Mouse (Mus musculus) macrophage (primary cell): ENCODE results near the gene Cacna1i. TPM values are rescaled to one million over a fixed set of nuclear protein-coding genes. Genes with fewer than 3 reads are reported as not detected.

Experiments
- H3K27ac ChIP-seq: fragments of 350-480 bp; formaldehyde crosslinking; 2 replicates; pipeline ENCODE4 v1.9.0; 2021
- H3K36me3 ChIP-seq: fragments of 350-480 bp; formaldehyde crosslinking; 2 replicates; pipeline ENCODE4 v1.9.0; 2021; ENCODE audit errors: inconsistent target
- H3K4me3 ChIP-seq: fragments of 350-480 bp; formaldehyde crosslinking; 2 replicates; pipeline ENCODE4 v1.9.0; 2021; ENCODE audit errors: inconsistent target
- H3K79me2 ChIP-seq: fragments of 350-480 bp; formaldehyde crosslinking; 2 replicates; pipeline ENCODE4 v1.9.0; 2021; ENCODE audit errors: inconsistent target
- WGBS: methylation state at CpG from one replicate; pipeline ENCODE4 v1.1.7; 2026; ENCODE audit warnings: inconsistent platforms; ENCODE audit not compliant: missing documents; 5-methylcytosine and 5-hydroxymethylcytosine counted together
- polyA plus RNA-seq: library from polyadenylated mRNA; stranded (reverse); fragments of 250-400 nt; gene quantifications from 3 replicates; pipeline ENCODE4 v1.2.4, GENCODE M21; 2018; ENCODE audit warnings: inconsistent platforms

The Cacna1i gene
- polyA plus RNA-seq, 1 experiment from 2014 or later = not detected

- 74% methylated on average over 2 of the region's 2 CpGs for WGBS
- Histone ChIP-seq H3K36me3 (no peaks in the 10 kb centered on the region), H3K4me3 (no peak overlapping the region), H3K79me2 (no peaks in the 10 kb centered on the region), H3K27ac (no peak overlapping the region)
These were observed 131.1 kb downstream of the Cacna1i start for GRCm38 (mm10) chr15:80418146-80418545.

DNA sequence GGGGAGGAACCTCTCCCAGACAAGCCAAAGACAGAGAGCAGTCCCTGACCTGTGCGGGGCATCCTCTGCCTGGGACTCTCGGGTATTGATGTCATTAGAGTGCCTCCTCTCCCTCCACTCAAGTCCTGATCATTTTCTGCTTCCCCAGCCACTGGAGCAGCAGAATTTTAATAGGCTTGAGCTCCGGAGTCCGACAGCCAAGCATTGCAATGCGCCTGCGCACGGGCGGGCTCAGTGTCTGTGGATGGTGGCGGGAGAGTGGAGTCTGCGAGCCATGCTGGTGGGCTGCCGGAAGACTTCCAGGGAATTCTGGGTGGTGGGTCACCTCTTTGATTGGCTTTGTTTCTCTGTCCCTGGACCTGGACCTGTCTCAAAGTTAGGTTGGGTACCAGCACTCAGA is 143.3 kb downstream of the Cacna1i start:
- H3K79me2 ChIP-seq = no peaks in the 10 kb centered on the region
- no peak overlapping the region for H3K4me3 ChIP-seq
- H3K27ac ChIP-seq = no peak overlapping the region
- no peaks in the 10 kb centered on the region for H3K36me3 ChIP-seq
- 87% methylated on average over 11 of the region's 11 CpGs for WGBS

DNA sequence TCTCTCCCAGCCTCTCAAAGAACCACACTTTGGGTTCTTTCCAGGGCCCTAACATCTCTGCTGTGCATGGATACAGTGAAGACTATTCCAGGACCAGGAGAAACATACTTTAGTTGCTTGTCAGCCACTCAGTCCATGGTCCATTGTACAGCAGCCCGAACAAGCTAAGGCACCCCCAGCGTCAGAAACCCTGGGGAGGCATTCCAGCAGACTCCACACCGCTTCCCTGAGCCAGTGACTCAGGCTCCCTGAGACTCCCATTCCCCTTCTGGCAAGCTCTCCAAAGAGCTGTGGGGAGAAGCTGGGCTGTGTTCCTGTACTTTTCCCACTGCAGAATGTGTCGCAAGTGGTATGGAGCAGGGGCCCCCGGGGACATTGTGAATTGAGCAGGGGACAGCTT is 149.9 kb downstream of the Cacna1i start:
- no peaks in the 10 kb centered on the region for H3K79me2 ChIP-seq
- no peak overlapping the region for H3K27ac ChIP-seq
- 89% methylated on average over 5 of the region's 5 CpGs for WGBS
- H3K36me3 ChIP-seq = no peaks in the 10 kb centered on the region
- no peak overlapping the region for H3K4me3 ChIP-seq

- WGBS = 95% methylated on average over 6 of the region's 9 CpGs
These were observed 151.0 kb downstream of the Cacna1i start for GRCm38 (mm10) chr15:80437996-80438395.

GRCm38 (mm10) chr15:80438423-80438822 is 151.4 kb downstream of the Cacna1i start:
- H3K79me2 ChIP-seq = no peaks in the 10 kb centered on the region
- 95% methylated on average over 9 of the region's 9 CpGs for WGBS

More at GRCm38 (mm10) chr15:80437996-80438395, 151.0 kb downstream of the Cacna1i start:
- Histone ChIP-seq H3K4me3 (no peak overlapping the region), H3K27ac (no peak overlapping the region), H3K79me2 (no peaks in the 10 kb centered on the region), H3K36me3 (no peaks in the 10 kb centered on the region)

DNA sequence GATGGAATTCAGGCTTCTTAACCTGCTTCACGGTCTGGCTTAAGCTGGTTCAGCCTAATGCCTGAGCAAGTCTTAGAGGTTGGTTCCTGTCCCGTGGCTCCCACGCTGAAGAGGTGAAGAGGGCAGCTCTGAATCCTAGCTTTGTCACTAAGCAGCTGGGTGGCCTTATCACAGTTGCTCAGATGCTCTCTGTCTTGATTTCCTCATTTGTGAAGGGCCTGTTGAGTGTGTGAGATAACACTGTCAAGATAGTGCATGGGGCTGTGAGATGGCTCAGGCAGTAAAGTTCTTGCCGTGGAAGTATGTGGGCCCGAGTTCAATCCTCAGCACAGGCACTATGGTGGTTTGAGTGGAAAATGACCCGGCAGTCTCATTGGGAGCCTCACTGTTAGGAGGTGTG is 153.2 kb downstream of the Cacna1i start:
- Histone ChIP-seq H3K27ac (no peak overlapping the region), H3K79me2 (no peaks in the 10 kb centered on the region), H3K4me3 (no peak overlapping the region), H3K36me3 (no peaks in the 10 kb centered on the region)
- 71% methylated on average over 6 of the region's 6 CpGs for WGBS

More at GRCm38 (mm10) chr15:80438423-80438822, 151.4 kb downstream of the Cacna1i start:
- H3K36me3 ChIP-seq = no peaks in the 10 kb centered on the region
- H3K4me3 ChIP-seq = no peak overlapping the region
- H3K27ac ChIP-seq = no peak overlapping the region

DNA sequence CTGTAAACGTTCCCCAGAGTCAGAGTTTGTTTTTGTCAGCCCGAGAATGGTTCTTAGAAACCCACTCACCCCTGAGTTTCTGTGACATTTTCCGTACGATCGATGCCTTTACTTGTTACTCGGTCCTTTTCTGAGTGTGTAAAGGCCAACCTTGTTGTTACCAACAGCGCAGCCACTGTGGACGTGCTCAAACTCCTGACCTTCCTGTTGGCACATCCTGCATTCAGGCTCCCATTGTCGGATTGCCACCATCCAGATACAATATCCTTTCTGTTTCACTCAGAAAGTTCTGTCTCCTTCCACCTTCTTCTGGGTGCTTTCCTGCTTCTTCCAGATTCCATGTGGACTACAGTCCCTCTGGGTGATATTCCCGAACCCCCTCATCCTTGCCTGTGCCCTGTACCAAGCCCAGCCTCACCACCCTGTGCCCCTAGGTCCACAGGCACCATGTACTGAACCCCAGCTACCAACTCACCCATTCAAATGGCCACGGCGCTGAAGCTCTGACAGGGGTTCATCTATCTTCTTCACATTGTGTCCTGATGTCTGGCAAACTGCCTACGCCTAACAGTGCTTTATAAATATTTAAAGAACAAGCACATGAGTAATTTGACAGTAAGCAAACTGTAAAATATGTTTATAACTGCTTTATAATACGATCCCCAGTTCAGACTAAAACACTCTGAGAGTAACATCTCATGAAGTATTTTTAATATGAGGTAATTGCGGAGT is 159.1 kb downstream of the Cacna1i start:
- WGBS = 87% methylated on average over 15 of the region's 15 CpGs
- Histone ChIP-seq H3K79me2 (no peaks in the 10 kb centered on the region), H3K4me3 (no peak overlapping the region), H3K36me3 (no peaks in the 10 kb centered on the region), H3K27ac (no peak overlapping the region)

Other genes starting within 250 kb of the Cacna1i start
- gene Syngr1, start 195.9 kb upstream of the Cacna1i start, polyA plus RNA-seq = 139 to 428 TPM (median 314 TPM) in 3 replicates
- gene Rpl3, start 195.4 kb upstream of the Cacna1i start, polyA plus RNA-seq = 633 to 940 TPM (median 770 TPM) in 3 replicates
- 10.5 to 14.4 TPM (median 12.8 TPM) in 3 replicates for gene Tab1, start 154.1 kb upstream of the Cacna1i start, polyA plus RNA-seq
- gene Mgat3, start 113.5 kb upstream of the Cacna1i start, polyA plus RNA-seq = 0.03 TPM in 1 of 3 replicates, not detected in the others
- gene Mief1, start 53.2 kb upstream of the Cacna1i start, polyA plus RNA-seq = 11.6 to 15.1 TPM (median 13.3 TPM) in 3 replicates
- gene AC140267.1, start 51.4 kb upstream of the Cacna1i start, polyA plus RNA-seq = not detected in 3 replicates
- 80.3 to 97.1 TPM (median 95.4 TPM) in 3 replicates for gene Atf4, start 32.1 kb upstream of the Cacna1i start, polyA plus RNA-seq
- 26.4 to 49.1 TPM (median 28.5 TPM) in 3 replicates for gene Rps19bp1, start 22.9 kb upstream of the Cacna1i start, polyA plus RNA-seq